Mouse (Mus musculus) thymus, postnatal 25 days (tissue): ENCODE results near the gene Ldlrad3.

Experiments
- DNase-seq: peaks from one replicate; pipeline ENCODE4 v3.0.0; 2022

The Ldlrad3 gene

DNA sequence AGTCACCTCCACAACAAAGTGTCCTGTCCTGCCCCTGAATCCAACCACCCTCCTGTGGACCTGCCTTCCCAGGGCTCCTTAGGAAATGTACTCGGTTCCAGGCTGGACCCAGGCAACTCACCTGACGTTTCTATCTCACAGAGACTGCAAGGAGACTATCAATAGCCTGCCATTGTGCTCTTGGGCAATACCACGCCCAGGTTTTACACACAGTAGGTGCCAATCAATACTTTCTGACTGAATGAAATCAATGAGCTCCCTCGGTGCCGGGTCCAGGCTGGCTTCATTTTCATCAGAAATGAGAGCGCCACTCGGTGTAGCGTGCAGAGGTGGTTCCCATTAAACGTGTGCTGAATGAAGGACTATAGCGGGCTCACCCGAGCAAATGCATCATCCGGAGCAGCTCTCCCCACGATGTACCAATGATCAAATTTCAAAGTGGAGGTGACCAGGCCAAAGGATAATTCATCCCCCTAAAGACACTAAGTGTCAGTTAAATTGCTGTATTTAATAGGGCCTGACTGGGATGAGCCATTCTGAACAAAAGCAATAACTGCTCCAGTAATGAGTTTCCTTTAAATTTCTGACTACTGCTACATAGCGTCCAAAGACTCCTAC is 43.4 kb downstream of the Ldlrad3 start:
- DNase-seq = no peak

GRCm38 (mm10) chr2:102142197-102142623 is 44.0 kb downstream of the Ldlrad3 start:
- DNase-seq = no peak

DNA sequence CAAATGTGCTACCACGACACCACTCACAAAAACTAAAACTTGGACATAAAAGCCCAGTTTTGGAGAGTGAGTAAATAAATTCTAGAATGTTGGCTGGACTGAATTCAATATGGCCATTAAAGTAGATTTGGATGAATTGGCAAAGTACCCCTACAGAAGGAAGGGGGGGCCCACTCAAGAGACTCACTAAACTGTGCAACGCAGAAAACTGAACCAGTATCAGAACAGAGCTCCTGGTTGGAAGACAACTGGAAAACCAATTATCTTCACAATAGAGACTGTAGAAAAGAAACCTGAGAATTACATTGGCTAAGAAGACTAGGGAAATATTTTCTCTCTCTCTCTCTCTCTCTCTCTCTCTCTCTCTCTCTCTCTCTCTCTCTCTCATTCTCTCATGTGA is 45.0 kb downstream of the Ldlrad3 start:
- DNase-seq = no peak

- no peak for DNase-seq
These were observed 48.3 kb downstream of the Ldlrad3 start for GRCm38 (mm10) chr2:102137922-102138321.

GRCm38 (mm10) chr2:102136184-102136583 is 50.0 kb downstream of the Ldlrad3 start:
- no peak for DNase-seq

- no peak for DNase-seq
These were observed 51.5 kb downstream of the Ldlrad3 start for GRCm38 (mm10) chr2:102134510-102135262.

GRCm38 (mm10) chr2:102132945-102133558 is 53.1 kb downstream of the Ldlrad3 start:
- no peak for DNase-seq

GRCm38 (mm10) chr2:102130198-102130845 is 55.9 kb downstream of the Ldlrad3 start:
- DNase-seq = no peak

GRCm38 (mm10) chr2:102129235-102129634 is 57.0 kb downstream of the Ldlrad3 start:
- no peak for DNase-seq

- DNase-seq = no peak
These were observed 57.6 kb downstream of the Ldlrad3 start for GRCm38 (mm10) chr2:102128500-102129030.

DNA sequence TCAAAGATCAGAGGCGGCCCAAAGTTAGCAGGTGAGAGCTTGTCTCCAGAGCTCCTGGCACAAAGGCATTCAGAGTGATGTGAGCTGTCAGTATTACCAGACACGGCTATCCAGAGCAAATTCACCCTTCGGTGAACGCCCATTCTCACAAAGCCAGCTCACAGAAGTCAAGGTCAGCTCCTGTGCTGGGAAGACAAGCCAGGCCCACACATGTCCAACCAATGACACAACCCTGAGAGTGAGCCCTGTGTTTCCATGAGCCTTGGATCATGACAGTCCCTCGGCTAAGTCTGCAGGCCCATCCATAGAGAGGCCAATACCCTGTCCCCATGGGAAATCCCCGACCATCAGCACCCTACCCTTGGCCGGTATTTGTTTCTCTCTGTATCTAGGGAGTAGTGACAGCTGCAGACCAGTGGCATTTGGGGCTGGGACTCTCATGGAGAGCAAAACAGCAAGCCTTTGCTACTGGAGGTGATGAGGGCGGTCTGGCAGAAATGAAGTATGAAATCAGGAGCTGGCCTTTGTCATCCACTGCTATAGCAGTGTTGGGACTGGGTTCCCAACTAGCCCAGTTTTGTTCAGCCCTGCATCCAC is 58.3 kb downstream of the Ldlrad3 start:
- no peak for DNase-seq

GRCm38 (mm10) chr2:102127221-102127620 is 59.0 kb downstream of the Ldlrad3 start:
- no peak for DNase-seq

DNA sequence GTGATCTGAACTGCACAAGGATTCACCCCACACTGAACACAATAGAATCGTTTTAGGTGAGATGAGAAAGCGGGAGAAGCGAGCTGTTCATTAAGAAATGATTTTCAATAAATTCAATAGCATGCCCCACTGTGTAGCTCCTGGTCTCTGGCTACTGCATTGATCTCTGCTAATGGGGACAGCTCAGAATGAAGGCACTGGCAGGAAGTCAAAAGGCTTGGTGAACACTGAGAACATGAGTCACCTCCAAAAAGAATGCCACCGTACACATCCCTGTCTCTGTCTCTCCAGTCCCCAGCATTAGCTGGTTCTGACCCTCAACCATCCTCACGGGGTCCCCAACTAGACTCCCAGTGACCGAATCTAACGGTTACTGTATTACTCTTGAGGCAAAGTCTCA is 60.1 kb downstream of the Ldlrad3 start:
- DNase-seq = no peak

DNA sequence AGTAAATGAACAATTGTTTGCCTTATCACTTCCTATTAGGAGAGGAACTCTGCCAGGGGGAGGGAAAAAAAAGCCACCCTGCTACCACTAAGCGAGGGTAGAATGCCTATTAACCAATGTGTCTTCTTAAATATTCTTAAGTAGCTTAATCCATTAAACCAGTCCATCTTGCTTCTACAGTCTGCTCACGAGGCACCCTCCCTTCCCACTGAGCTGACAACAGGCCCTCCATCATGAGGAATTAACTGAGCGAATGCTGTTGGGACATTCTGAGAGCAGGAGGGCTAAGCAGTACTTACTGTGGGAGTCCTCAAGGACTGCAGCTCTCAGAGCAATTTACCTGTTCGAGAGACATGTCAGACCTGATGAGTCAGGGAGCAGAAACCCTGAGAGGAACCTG is 61.1 kb downstream of the Ldlrad3 start:
- DNase-seq = no peak

GRCm38 (mm10) chr2:102122146-102122515 is 64.1 kb downstream of the Ldlrad3 start:
- DNase-seq = no peak

DNA sequence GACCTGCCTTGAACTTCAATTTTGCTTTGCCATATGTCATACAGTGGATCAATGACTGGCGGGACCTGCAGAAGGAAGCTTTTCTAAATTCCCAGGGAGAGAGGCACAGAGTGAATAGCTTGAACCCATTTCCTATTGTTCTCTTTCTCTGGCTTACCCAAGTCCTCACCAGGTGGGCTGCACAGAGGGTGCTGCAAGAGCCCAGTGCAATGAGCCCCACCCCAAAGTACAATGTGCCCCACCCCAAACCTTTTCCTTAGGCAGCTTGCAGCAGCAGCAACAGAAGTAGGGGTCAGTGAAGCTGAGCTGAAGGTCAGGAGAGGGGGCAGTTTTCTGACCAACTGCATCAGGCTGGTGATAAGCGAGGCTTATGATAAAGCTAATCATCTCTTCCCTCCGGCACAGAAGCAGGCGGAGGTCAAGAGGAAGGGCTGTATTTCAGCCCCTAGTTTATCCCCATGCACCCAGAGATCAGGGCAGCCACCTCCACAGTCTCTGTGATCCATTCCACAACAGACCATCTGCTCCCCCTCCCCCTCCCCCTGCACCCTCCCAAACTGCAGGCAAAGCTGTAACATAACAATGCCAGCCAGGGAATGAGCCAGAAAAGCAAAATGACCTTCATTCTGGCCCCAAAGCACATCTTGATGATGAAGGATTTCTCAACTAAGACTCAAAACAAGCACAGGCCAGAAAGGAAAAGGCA is 64.6 kb downstream of the Ldlrad3 start:
- DNase-seq = no peak

GRCm38 (mm10) chr2:102119751-102120505 is 66.3 kb downstream of the Ldlrad3 start:
- peak; percentile 18 for DNase-seq

DNA sequence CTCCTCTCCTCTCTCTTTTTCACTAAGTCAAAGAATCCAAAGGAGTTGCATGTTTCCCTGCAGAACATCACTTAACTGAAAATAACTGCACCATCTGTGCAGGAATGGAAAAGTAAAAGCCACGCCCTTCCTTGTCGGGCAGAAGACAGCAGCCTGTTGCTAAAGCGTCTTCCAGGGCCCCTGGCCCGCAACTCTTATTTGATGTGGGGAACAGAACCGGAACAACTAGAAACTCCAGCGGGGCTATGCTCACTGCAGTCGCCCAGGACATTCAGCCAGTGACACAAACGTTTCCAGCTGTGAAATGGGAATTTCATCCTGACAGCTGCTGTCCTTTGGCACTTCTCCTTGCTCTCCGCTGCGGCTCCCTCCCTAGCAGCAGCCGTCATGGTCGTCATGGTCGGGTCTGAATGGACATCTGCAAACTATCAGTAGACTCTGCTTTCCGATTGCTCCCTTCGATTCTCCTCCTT is 67.2 kb downstream of the Ldlrad3 start:
- DNase-seq = peak; percentile 31

GRCm38 (mm10) chr2:102117402-102117760 is 68.8 kb downstream of the Ldlrad3 start:
- peak; percentile 58 for DNase-seq

DNA sequence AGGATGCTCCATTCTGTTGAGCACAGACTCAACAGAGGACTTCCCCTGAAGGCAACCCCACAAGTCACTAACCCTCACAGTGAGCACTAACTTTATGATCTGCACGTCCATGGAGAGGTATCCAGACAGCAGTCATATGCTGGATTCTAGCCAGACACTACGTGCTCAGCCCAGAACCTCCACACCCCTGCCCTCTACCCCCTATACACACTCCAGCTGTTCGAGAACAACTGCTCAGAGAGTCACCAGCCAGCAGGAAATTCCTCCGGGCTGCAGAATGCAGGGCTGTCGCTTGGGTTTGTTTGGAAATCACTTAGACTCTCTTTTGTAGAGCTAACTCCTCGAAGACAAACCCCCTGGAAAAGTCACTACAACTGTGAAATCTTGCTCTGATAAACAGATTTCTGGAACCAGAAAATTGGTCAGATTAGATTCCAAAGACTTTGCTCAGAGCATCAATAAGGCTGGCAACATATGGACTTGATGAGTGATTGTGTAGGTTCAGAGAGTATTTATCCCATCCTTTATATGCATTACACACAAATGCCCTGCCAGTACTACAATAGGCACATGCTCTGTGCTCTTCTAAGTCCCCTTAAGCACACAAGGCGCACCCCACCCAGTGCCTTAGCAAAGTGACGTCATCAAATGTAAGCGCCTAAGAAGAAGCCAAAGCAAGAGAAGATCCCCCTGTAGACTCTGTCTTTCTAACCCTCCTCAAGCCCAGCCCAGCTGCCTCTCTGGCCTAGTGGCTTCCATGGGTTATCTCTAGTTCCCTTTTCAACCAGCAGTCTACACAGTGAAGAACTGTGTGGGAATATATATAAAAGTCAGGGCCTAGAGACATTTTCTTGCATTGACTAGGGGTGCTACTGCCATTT is 69.4 kb downstream of the Ldlrad3 start:
- peak; percentile 41 for DNase-seq
